Mouse (Mus musculus) pancreas, adult 10 weeks (tissue): ENCODE data around the gene Vmn1r189. TPM values are rescaled to one million over a fixed set of nuclear protein-coding genes. Genes with fewer than 3 reads are reported as not detected.

Experiments
- polyA plus RNA-seq: library from polyadenylated mRNA; stranded (reverse); fragments of 350-450 nt; fragmentation: Illumina TruSeq; extraction: RNeasy Lipid Tissue Mini Kit (QIAGEN cat#74804); gene quantifications from one replicate; pipeline ENCODE4 v1.2.3, GENCODE M21; 2015; ENCODE audit warnings: low read depth, low replicate concordance; ENCODE audit not compliant: insufficient read depth

Vmn1r189 gene
- polyA plus RNA-seq = not detected

DNA sequence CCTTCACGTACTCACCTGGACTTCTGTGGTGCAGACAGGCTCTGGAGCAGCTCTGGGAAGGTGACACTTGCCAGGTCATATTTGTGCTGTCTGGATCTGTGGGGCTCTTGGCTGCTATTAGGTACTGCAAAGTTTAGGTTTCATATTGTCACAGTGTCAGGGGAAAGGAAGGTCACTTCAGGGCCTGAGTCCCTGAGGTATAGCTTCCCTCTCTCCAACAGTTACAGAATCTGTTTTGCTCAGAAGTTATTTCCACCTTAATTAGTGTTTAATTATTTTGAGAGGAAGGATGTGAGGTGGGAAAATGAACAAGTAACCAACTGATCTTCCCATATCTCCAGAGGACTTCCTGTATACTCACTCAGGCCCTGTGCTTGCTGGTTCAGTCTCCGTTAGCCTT is at the start of gene Vmn1r189:
Gene Vmn1r189 (minus strand): TSS at position 101 of the 400 bp plus-strand sequence.

DNA sequence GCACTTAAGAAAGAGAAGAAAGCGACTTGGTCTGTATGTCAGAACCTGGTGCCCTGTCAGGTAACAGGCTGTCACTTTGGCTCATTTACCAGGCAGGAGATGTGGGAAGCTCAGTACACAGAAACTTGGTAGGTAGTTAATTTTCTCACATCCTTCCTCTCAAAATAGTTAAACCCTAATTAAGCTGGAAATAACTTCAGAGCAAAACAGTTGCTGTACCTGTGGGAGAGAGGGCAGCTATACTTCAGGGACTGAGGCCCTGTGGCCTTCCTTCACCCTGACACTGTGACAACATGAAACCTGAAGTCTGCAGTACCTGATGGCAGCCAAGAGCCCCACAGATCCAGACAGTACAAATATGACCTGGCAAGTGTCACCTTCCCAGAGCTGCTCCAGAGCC is 21.5 kb downstream of the Vmn1r189 start, which contains the start of gene Vmn1r188:
Gene Vmn1r188 (plus strand): TSS at position 301 of the 400 bp plus-strand sequence.

Other genes with a start within 250 kb of the Vmn1r189 start
- 1.2 TPM for gene Zfp184, start 160.7 kb downstream of the Vmn1r189 start, polyA plus RNA-seq
- gene Pom121l2, start 124.6 kb downstream of the Vmn1r189 start, polyA plus RNA-seq = not detected
- gene Prss16, start 96.1 kb downstream of the Vmn1r189 start, polyA plus RNA-seq = 1.7 TPM
- gene Hist1h2ah, start 70.3 kb downstream of the Vmn1r189 start, polyA plus RNA-seq = not detected
- not detected for gene Hist1h2bk, start 70.0 kb downstream of the Vmn1r189 start, polyA plus RNA-seq
- gene Hist1h4i, start 64.5 kb downstream of the Vmn1r189 start, polyA plus RNA-seq = 2.7 TPM
- not detected for gene Hist1h2ag, start 62.9 kb downstream of the Vmn1r189 start, polyA plus RNA-seq
- gene Hist1h2bj, start 62.6 kb downstream of the Vmn1r189 start, polyA plus RNA-seq = not detected
- gene Vmn1r188, start 21.4 kb downstream of the Vmn1r189 start, polyA plus RNA-seq = not detected
- gene Vmn1r191, start 78.1 kb upstream of the Vmn1r189 start, polyA plus RNA-seq = not detected
- gene Vmn1r192, start 85.3 kb upstream of the Vmn1r189 start, polyA plus RNA-seq = not detected
- gene Vmn1r193, start 117.3 kb upstream of the Vmn1r189 start, polyA plus RNA-seq = not detected
- not detected for gene Vmn1r194, start 138.4 kb upstream of the Vmn1r189 start, polyA plus RNA-seq
- not detected for gene Vmn1r195, start 164.7 kb upstream of the Vmn1r189 start, polyA plus RNA-seq
- gene Vmn1r196, start 184.1 kb upstream of the Vmn1r189 start, polyA plus RNA-seq = not detected
- gene Vmn1r197, start 218.8 kb upstream of the Vmn1r189 start, polyA plus RNA-seq = not detected
- gene Vmn1r198, start 244.5 kb upstream of the Vmn1r189 start, polyA plus RNA-seq = not detected